Mouse (Mus musculus) olfactory bulb, adult 2 months (tissue): ENCODE measurements around the gene Sun1.

Experiments used
- CTCF ChIP-seq: fragments of 200-500 bp; IDR thresholded peaks from 2 replicates; pipeline ENCODE4 v1.5.1; 2012; ENCODE audit warnings: low read depth, mild to moderate bottlenecking, low read length, moderate library complexity; ENCODE audit not compliant: insufficient read depth
- POLR2A ChIP-seq: fragments of 200-500 bp; IDR thresholded peaks from 2 replicates; pipeline ENCODE4 v1.6.1; 2012; ENCODE audit warnings: mild to moderate bottlenecking, low read depth, low read length, moderate library complexity; ENCODE audit not compliant: insufficient read depth

DNA sequence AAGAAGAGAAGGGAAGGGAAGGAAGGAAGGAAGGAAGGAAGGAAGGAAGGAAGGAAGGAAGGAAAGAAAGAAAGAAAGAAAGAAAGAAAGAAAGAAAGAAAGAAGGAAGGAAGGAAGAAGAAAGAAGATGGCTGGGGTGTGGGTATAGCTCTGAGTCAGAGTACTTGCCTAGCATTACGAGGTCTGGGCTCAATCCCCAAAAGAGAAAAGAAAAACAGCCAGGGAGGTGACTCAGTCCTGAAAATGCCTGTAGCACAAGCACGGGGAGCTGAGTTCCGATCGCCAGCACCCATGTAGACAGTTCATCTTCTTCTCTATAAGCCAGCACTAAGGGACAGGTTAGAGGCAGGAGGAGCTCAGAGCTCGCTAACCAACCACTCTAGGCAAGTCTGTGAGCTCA, 10.7 kb upstream of the Sun1 start:
- TF ChIP-seq CTCF = no peak
- TF ChIP-seq POLR2A = no peak
